Mouse (Mus musculus): ENCODE results near the gene Sema4b.

- TF ChIP-seq CTCF (IDR thresholded peaks at IDR 0.05; ENCODE audit: low read depth) (no peak), EP300 (IDR thresholded peaks at IDR 0.05; ENCODE audit: low read depth) (no peak)
Measured at GRCm38 (mm10) chr7:80178037-80178729, 8.5 kb upstream of the Sema4b start.

Measured in heart, postnatal 0 days (tissue).